Mouse (Mus musculus) C2C12 (cell line): ENCODE data around the gene Fam53b.

Source experiments
- CTCF ChIP-seq: IDR thresholded peaks from one replicate; pipeline ENCODE4 v1.5.1; 2011; ENCODE audit not compliant: control insufficient read depth, insufficient read depth, insufficient read length
- MAX ChIP-seq: IDR thresholded peaks from one replicate; pipeline ENCODE4 v1.6.1; 2011; ENCODE audit warnings: mild to moderate bottlenecking, control low read depth
- MYOG ChIP-seq: IDR thresholded peaks from one replicate; pipeline ENCODE4 v1.6.1; 2011; ENCODE audit not compliant: control insufficient read depth, insufficient read length; ENCODE audit errors: extremely low read depth
- USF1 ChIP-seq: IDR thresholded peaks from one replicate; pipeline ENCODE4 v1.6.1; 2011; ENCODE audit warnings: low read depth, mild to moderate bottlenecking, control low read depth, moderate library complexity

GRCm38 (mm10) chr7:132699639-132700038, 114.0 kb downstream of the Fam53b start:
- TF ChIP-seq CTCF (no peak), MAX (no peak), USF1 (no peak), MYOG (no peak)
